Mouse (Mus musculus) megakaryocyte, embryonic 14.5 days (primary cell): Measurements from ENCODE around the gene Tmem104.

Experiments
- FLI1 ChIP-seq: IDR thresholded peaks from 2 replicates; pipeline ENCODE4 v1.6.1; 2012; ENCODE audit warnings: low read length, inconsistent platforms, mixed read lengths
- GATA1 ChIP-seq: IDR thresholded peaks from 3 replicates; pipeline ENCODE4 v1.6.1; 2012; ENCODE audit warnings: mixed read lengths, low read length, inconsistent platforms, borderline replicate concordance

GRCm38 (mm10) chr11:115192180-115192579 is 4.9 kb downstream of the Tmem104 start:
- TF ChIP-seq GATA1: no peak
- no peak for TF ChIP-seq FLI1
